Comparison of ENCODE assay signal across 15 mouse cellular contexts in the genomic region with DNA sequence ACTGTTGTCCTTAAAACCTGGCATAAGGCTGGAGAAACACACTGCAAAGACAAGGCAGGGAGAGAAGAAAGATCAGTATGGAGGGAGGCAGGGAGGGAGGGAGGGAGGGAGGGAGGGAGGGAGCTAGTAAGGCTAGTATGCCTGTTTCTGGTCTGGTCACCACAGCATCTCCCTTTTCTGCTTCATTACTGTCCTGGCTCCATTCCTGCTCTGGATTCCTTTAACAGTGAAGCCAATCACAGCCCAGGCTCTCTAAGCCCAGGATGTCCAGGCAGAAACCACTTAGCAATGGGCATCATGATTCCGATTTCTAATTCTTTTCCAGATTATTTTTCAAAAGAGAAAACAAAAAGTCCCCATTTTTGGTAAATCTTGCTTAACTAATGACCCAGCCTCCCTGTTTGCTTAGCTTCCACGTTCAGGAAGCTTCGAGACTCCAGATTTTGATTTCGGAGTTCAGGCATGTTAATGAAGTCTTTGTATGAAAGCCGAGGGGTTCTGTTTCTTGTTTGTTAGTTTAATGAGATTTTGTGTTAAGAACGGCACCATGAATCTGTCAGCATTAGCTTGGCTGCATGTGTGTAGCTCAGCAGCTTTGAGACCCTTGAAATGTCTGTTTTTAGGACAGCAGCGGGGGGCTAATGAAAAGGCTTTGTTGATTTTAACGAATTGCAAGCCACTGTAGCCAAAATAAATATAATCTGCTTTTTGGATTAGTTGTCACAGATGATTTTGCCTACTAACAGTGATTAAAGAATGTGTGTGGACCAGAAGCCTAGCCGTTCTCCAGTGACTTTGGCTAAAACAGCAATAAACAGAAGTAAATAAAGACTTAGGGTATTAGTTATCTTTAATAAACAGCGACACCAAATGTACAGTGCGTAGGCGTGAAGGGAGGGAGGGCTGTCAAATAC.
DNase-seq lines count a peak whose midpoint lies in the region; ATAC-seq and TF ChIP-seq lines count a peak whose summit lies in the region.
"Had no signal": no experiment of that assay in that cellular context is flagged by ENCODE, and none has a peak within 500 bp of the region (broad histone marks: within the 10 kb centered on the region; RNA-seq: fewer than 3 reads in every experiment).

No protein-coding gene starts in this region.

- 14% methylated on average over 12 of the region's 12 CpGs for WGBS in forebrain, embryonic 14.5 days
- 26% methylated on average over 12 of the region's 12 CpGs for WGBS in forebrain, embryonic 11.5 days
- WGBS in kidney, postnatal 0 days = 41% methylated on average over 12 of the region's 12 CpGs
- 30% methylated on average over 12 of the region's 12 CpGs for WGBS in midbrain, postnatal 0 days

- peak; percentile 71 for DNase-seq in forebrain, embryonic 14.5 days (ENCODE audit: low spot score)
- DNase-seq in forebrain, embryonic 11.5 days (ENCODE audit: low spot score) = no peak
- DNase-seq in kidney, postnatal 0 days (ENCODE audit: low spot score) = no peak
- DNase-seq in kidney, postnatal 14 days = no peak
- peak; percentile 67 for DNase-seq in forelimb bud, embryonic 11.5 days (ENCODE audit: low read depth, low spot score)
- DNase-seq in midbrain, postnatal 0 days (ENCODE audit: low spot score) = peak; percentile 62
- DNase-seq in right cerebral cortex, adult 18-20 months = no peak
- DNase-seq: adrenal gland, postnatal 25 days; heart, adult 18-20 months; heart, postnatal 10 days; kidney, adult 11 months; lung, postnatal 14 days had no signal

- 0 out of 2 replicates have a peak overlapping the region, but pooled peaks have one; percentile 14 for H3K4me2 ChIP-seq in forebrain, embryonic 14.5 days (ENCODE audit: low read length)
- no peak overlapping the region for H3K4me2 ChIP-seq in forebrain, embryonic 11.5 days (ENCODE audit: low read depth, low read length, severe bottlenecking)
- peak overlapping the region; percentile 18 for H3K4me2 ChIP-seq in kidney, postnatal 0 days (ENCODE audit: low read length)
- H3K4me2 ChIP-seq in midbrain, postnatal 0 days (ENCODE audit: low read depth, low read length, poor library complexity, severe bottlenecking) = no peak overlapping the region
- H3K4me2 ChIP-seq: liver, embryonic 15.5 days; neural tube, embryonic 15.5 days had no signal

- no peaks in the 10 kb centered on the region for H3K36me3 ChIP-seq in forebrain, embryonic 14.5 days (ENCODE audit: control insufficient read depth, insufficient read depth, low read length)
- no peaks in the 10 kb centered on the region for H3K36me3 ChIP-seq in forebrain, embryonic 11.5 days (ENCODE audit: control insufficient read depth, insufficient read depth, low read length)
- H3K36me3 ChIP-seq in kidney, postnatal 0 days (ENCODE audit: insufficient read depth, low read length) = no peaks in the 10 kb centered on the region
- no peaks in the 10 kb centered on the region for H3K36me3 ChIP-seq in midbrain, postnatal 0 days (ENCODE audit: insufficient read depth, low read length)
- H3K36me3 ChIP-seq: G1E; liver, embryonic 15.5 days; neural tube, embryonic 15.5 days had no signal

- no peaks in the 10 kb centered on the region for H3K9me3 ChIP-seq in forebrain, embryonic 14.5 days (replicated peaks; ENCODE audit: control insufficient read depth, low read length)
- no peaks in the 10 kb centered on the region for H3K9me3 ChIP-seq in forebrain, embryonic 11.5 days (ENCODE audit: control insufficient read depth, low read length)
- no peaks in the 10 kb centered on the region for H3K9me3 ChIP-seq in kidney, postnatal 0 days (replicated peaks; ENCODE audit: low read length)
- H3K9me3 ChIP-seq in midbrain, postnatal 0 days (ENCODE audit: low read length) = no peaks in the 10 kb centered on the region
- H3K9me3 ChIP-seq: liver, embryonic 15.5 days; neural tube, embryonic 15.5 days had no signal

- peaks cover 4% of the 10 kb centered on the region; the same call in 1 of the 2 replicates for H3K4me1 ChIP-seq in forebrain, embryonic 14.5 days (ENCODE audit: control insufficient read depth, insufficient read depth, low read length)
- H3K4me1 ChIP-seq in forebrain, embryonic 11.5 days (replicated peaks; ENCODE audit: control insufficient read depth, insufficient read depth, low read length) = peaks cover 10% of the 10 kb centered on the region; the same call in 1 of the 2 replicates
- H3K4me1 ChIP-seq in kidney, postnatal 0 days (replicated peaks; ENCODE audit: insufficient read depth, low read length) = peaks cover 16% of the 10 kb centered on the region; the same call in 1 of the 2 replicates
- peaks cover 6% of the 10 kb centered on the region; the same call in 1 of the 2 replicates for H3K4me1 ChIP-seq in midbrain, postnatal 0 days (ENCODE audit: insufficient read depth, low read length)
- H3K4me1 ChIP-seq: liver, embryonic 15.5 days had no signal

- H3K27ac ChIP-seq in forebrain, embryonic 14.5 days (ENCODE audit: low read depth, low read length) = no peak overlapping the region
- no peak overlapping the region for H3K27ac ChIP-seq in forebrain, embryonic 11.5 days (ENCODE audit: low read depth, low read length)
- H3K27ac ChIP-seq in kidney, postnatal 0 days = peak overlapping the region; percentile 13; the same call in 1 of the 2 replicates
- H3K27ac ChIP-seq in midbrain, postnatal 0 days (ENCODE audit: low read depth, low read length) = no peak overlapping the region
- H3K27ac ChIP-seq: liver, embryonic 15.5 days; neural tube, embryonic 15.5 days had no signal

- H3K27me3 ChIP-seq in forebrain, embryonic 14.5 days (replicated peaks; ENCODE audit: control insufficient read depth, insufficient read depth, low read length) = peaks cover 14% of the 10 kb centered on the region; the same call in 1 of the 2 replicates
- peaks cover 9% of the 10 kb centered on the region; the same call in 1 of the 2 replicates for H3K27me3 ChIP-seq in forebrain, embryonic 11.5 days (ENCODE audit: control insufficient read depth, insufficient read depth, low read length)
- H3K27me3 ChIP-seq in kidney, postnatal 0 days (ENCODE audit: insufficient read depth, low read length) = no peaks in the 10 kb centered on the region
- no peaks in the 10 kb centered on the region for H3K27me3 ChIP-seq in midbrain, postnatal 0 days (ENCODE audit: insufficient read depth, low read length)
- H3K27me3 ChIP-seq: liver, embryonic 15.5 days had no signal

- TF ChIP-seq CTCF in kidney, postnatal 0 days (IDR thresholded peaks at IDR 0.05; ENCODE audit: low read depth) = no peak
- no peak for TF ChIP-seq CTCF in midbrain, postnatal 0 days (IDR thresholded peaks at IDR 0.05)

- H3K9ac ChIP-seq in forebrain, embryonic 14.5 days (ENCODE audit: low read length) = no peak overlapping the region
- H3K9ac ChIP-seq in forebrain, embryonic 11.5 days (ENCODE audit: low read length) = no peak overlapping the region
- H3K9ac ChIP-seq in kidney, postnatal 0 days (ENCODE audit: low read depth, low read length) = no peak overlapping the region
- H3K9ac ChIP-seq in midbrain, postnatal 0 days (replicated peaks; ENCODE audit: low read length, poor library complexity, severe bottlenecking) = no peak overlapping the region
- H3K9ac ChIP-seq: liver, embryonic 15.5 days; neural tube, embryonic 15.5 days had no signal

- peak; percentile 68 for ATAC-seq in forebrain, embryonic 14.5 days
- ATAC-seq in forebrain, embryonic 11.5 days (replicated peaks; ENCODE audit: low FRiP score) = no peak
- ATAC-seq in kidney, postnatal 0 days (replicated peaks; ENCODE audit: low FRiP score, low read depth) = no peak
- no peak for ATAC-seq in midbrain, postnatal 0 days (ENCODE audit: low FRiP score)

- H3K4me3 ChIP-seq in forebrain, embryonic 14.5 days (ENCODE audit: low read depth, low read length) = no peak overlapping the region
- H3K4me3 ChIP-seq in forebrain, embryonic 11.5 days (ENCODE audit: low read depth, low read length) = no peak overlapping the region
- no peak overlapping the region for H3K4me3 ChIP-seq in kidney, postnatal 0 days (replicated peaks; ENCODE audit: low read depth, low read length)
- H3K4me3 ChIP-seq in midbrain, postnatal 0 days (ENCODE audit: low read depth, low read length) = no peak overlapping the region
- H3K4me3 ChIP-seq: liver, embryonic 15.5 days; neural tube, embryonic 15.5 days had no signal

Comparison
In these comparisons a context has a peak if more than half of its experiments do, and no peak if none do; other contexts are left out.
1. DNase-seq: peak in forebrain, embryonic 14.5 days (single experiment), forelimb bud, embryonic 11.5 days (single experiment) and midbrain, postnatal 0 days (single experiment); none in forebrain, embryonic 11.5 days (single experiment), kidney, postnatal 0 days (single experiment), kidney, postnatal 14 days (single experiment) and right cerebral cortex, adult 18-20 months (single experiment).
2. H3K4me2 ChIP-seq: peak in forebrain, embryonic 14.5 days (single experiment) and kidney, postnatal 0 days (single experiment); none in forebrain, embryonic 11.5 days (single experiment) and midbrain, postnatal 0 days (single experiment).